Mouse (Mus musculus): Measurements from ENCODE around the gene Jund.

DNA sequence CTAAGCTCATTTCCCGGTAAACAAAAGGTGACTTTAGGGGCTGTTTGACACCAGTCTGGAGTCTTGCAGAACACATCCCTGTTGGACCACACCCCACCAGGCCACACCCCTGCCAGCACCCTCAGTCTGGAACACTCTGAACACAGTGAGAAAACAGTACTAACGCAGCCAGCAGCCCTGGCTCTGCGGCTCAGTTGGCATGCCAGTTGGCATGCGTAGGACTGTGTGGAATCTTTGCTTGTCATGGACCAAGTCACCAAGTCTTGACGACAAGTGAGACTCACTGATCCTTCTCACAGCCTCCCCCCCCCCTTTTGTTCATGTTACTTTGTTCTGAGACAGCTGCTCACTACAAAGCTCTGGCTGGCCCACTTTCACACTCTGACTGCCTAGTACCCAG lies 31.7 kb upstream of the Jund start:
- TF ChIP-seq CTCF (IDR thresholded peaks at IDR 0.05) (no peak), EP300 (IDR thresholded peaks at IDR 0.05) (no peak)
